Mouse (Mus musculus) midbrain, embryonic 13.5 days (tissue): ENCODE results near the gene Tha1. TPM values are rescaled to one million over a fixed set of nuclear protein-coding genes. Genes with fewer than 3 reads are reported as not detected.

Experiments
- polyA plus RNA-seq: library from polyadenylated mRNA; unstranded; fragments of >200 nt; fragmentation: Nextera tagmentation; extraction: Ambion mirVana; gene quantifications from 2 replicates; pipeline ENCODE4 v1.2.1, GENCODE M21; 2015

Gene Tha1
- polyA plus RNA-seq, 1 experiment from 2014 or later = 2.6 TPM

Other genes with a start within 250 kb of the Tha1 start
- gene Tnrc6c, start 219.2 kb downstream of the Tha1 start, polyA plus RNA-seq = 30.3 and 31.7 TPM in 2 replicates
- 1.3 and 1.4 TPM in 2 replicates for gene Tmc8, start 91.4 kb downstream of the Tha1 start, polyA plus RNA-seq
- gene Tmc6, start 91.3 kb downstream of the Tha1 start, polyA plus RNA-seq = 3.9 and 4.1 TPM in 2 replicates
- not detected in 2 replicates for gene 6030468B19Rik, start 75.8 kb downstream of the Tha1 start, polyA plus RNA-seq
- 0.55 and 0.70 TPM in 2 replicates for gene Gm20708, start 63.8 kb downstream of the Tha1 start, polyA plus RNA-seq
- 14.3 and 15.0 TPM in 2 replicates for gene Syngr2, start 63.8 kb downstream of the Tha1 start, polyA plus RNA-seq
- 4.1 and 4.3 TPM in 2 replicates for gene Afmid, start 47.6 kb downstream of the Tha1 start, polyA plus RNA-seq
- 34.5 and 36.2 TPM in 2 replicates for gene Tk1, start 47.4 kb downstream of the Tha1 start, polyA plus RNA-seq
- 99.1 and 105 TPM in 2 replicates for gene Birc5, start 24.2 kb downstream of the Tha1 start, polyA plus RNA-seq
- gene Tmem235, start 12.7 kb downstream of the Tha1 start, polyA plus RNA-seq = not detected in 2 replicates
- 8.3 and 9.3 TPM in 2 replicates for gene Socs3, start 96.6 kb upstream of the Tha1 start, polyA plus RNA-seq
- 46.0 and 50.8 TPM in 2 replicates for gene Pgs1, start 112.8 kb upstream of the Tha1 start, polyA plus RNA-seq